Mouse (Mus musculus): ENCODE measurements around the gene Slc9b2. TPM values are rescaled to one million over a fixed set of nuclear protein-coding genes. Genes with fewer than 3 reads are reported as not detected.
A peak's percentile ranks its signal among the peaks of the same experiment; 100 is the strongest.

Slc9b2 gene
- polyA plus RNA-seq, 1 experiment: 3.7 TPM

DNA sequence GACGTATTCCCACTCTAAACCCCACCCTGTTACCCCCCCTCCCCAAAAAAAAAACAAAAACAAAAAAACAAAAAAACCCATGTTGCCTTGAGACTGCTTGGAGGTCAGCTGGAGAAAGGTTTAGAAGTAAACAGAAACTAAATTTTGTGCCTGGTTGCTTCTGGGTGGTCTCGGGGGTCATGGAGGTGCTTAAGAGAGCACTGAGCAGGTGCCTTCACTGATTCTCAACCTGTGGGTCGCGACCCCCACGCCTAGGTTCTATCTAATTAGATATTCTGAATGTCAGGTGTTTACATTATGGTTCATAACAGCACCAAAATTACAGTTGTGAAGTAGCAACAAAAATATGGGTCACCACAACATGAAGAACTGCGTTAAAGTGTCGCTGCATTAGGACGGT, 25.8 kb upstream of the Slc9b2 start:
- TF ChIP-seq POLR2A (IDR thresholded peaks at IDR 0.05; ENCODE audit: extremely low read depth, insufficient read depth, low read length) (no peak), CTCF (IDR thresholded peaks at IDR 0.05; ENCODE audit: extremely low read depth, insufficient read depth, low read length) (no peak)
- Histone ChIP-seq H3K4me3 (ENCODE audit: insufficient read depth, low read length) (no peak overlapping the region), H3K4me1 (ENCODE audit: control insufficient read depth, insufficient read depth, low read length) (no peaks in the 10 kb centered on the region), H3K27ac (ENCODE audit: insufficient read depth, low read length) (no peak overlapping the region)

DNA sequence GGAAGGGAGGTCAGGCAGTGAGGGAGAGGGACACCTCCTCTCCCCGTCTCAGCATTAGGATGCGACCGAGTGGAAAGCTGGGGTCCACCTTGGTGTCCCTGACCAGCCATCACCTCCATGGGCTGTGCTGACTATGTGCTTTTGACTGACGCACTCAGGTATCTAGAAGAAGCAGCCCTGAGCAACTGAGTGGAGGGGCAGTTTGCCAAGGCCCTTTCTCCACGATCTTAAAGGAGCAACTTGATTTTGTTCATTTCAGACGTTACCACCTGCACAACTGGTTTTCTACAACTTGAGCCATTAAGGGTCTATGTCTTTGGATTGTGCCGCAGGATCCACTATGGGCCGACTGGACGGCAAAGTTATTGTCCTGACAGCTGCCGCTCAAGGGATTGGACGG, 22.2 kb upstream of the Slc9b2 start:
- no peaks in the 10 kb centered on the region for H3K4me1 ChIP-seq (ENCODE audit: control insufficient read depth, insufficient read depth, low read length)
- no peak overlapping the region for H3K27ac ChIP-seq (ENCODE audit: insufficient read depth, low read length)
- no peak overlapping the region for H3K4me3 ChIP-seq (ENCODE audit: insufficient read depth, low read length)
- TF ChIP-seq CTCF (IDR thresholded peaks at IDR 0.05; ENCODE audit: extremely low read depth, insufficient read depth, low read length) (no peak), POLR2A (IDR thresholded peaks at IDR 0.05; ENCODE audit: extremely low read depth, insufficient read depth, low read length) (no peak)

DNA sequence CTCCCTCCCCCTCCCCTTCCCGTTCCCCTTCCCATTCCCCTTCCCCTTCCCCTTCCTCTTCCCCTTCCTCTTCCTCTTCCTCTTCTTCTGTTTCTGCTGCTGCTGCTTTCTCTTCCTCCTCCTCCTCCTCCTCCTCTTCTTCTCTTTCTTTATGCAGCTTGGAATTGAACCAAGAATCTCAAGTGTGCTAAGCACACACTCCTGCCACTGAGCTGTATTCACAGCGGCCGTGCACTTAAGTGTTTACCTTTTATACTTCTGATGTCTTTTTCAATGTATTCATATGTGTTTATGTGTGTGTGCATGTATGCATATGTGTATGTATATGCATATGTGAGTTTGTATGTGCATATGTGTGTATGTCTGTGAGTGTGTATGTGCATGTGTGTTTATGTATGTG, 21.7 kb upstream of the Slc9b2 start:
- TF ChIP-seq CTCF (IDR thresholded peaks at IDR 0.05; ENCODE audit: extremely low read depth, insufficient read depth, low read length) (no peak), POLR2A (IDR thresholded peaks at IDR 0.05; ENCODE audit: extremely low read depth, insufficient read depth, low read length) (no peak)
- H3K27ac ChIP-seq (ENCODE audit: insufficient read depth, low read length): no peak overlapping the region
- no peaks in the 10 kb centered on the region for H3K4me1 ChIP-seq (ENCODE audit: control insufficient read depth, insufficient read depth, low read length)
- no peak overlapping the region for H3K4me3 ChIP-seq (ENCODE audit: insufficient read depth, low read length)

DNA sequence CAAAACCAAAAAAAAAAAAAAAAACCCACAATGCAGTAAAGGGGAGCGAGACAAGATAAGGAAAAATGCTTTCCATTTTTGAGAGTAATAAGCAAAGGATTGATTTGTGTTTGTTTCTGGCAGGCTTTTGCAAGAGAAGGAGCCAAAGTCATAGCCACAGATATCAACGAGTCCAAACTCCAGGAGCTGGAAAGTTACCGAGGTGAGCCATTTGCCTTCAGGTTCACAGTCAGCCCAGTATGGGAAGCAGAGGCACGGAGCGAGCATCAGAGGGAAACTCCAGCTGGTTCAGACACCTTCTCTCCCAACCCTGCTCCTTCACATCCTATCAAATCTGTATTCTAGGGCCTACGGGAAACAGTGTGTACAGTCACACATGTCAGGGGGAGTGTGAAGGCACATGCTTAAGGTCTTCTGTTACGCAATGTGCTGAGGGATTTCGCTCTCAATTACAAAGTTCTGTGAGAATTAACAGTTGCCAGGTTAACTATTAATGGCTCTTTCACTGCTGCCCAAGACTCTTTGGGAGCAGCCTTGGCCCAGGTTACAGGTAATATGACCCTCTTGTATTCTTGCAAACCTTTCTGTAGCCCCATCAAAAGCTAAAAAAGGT, 19.3 kb upstream of the Slc9b2 start:
- TF ChIP-seq POLR2A (IDR thresholded peaks at IDR 0.05; ENCODE audit: extremely low read depth, insufficient read depth, low read length) (no peak), CTCF (IDR thresholded peaks at IDR 0.05; ENCODE audit: extremely low read depth, insufficient read depth, low read length) (no peak)
- H3K4me3 ChIP-seq (ENCODE audit: insufficient read depth, low read length): no peak overlapping the region
- H3K4me1 ChIP-seq (ENCODE audit: control insufficient read depth, insufficient read depth, low read length): no peaks in the 10 kb centered on the region
- no peak overlapping the region for H3K27ac ChIP-seq (ENCODE audit: insufficient read depth, low read length)

DNA sequence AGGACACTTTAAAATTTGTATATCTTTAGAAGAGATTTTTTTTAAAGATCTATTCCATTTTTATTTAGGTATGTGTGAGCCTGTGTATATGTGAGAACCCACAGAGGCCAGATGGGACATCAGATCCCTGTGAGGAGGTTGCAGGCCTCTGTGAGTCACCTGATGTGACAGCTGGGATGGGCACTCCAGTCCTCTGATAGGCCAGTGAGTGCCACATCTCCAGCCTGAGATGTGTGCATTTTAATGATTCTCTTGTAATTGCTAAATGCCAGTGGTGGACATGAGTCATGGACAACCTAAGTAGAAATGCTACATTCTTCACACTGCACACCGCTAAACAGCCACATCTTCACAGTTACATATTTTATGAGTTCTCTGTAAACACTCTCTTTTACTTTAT, 18.4 kb upstream of the Slc9b2 start:
- TF ChIP-seq POLR2A (IDR thresholded peaks at IDR 0.05; ENCODE audit: extremely low read depth, insufficient read depth, low read length) (no peak), CTCF (IDR thresholded peaks at IDR 0.05; ENCODE audit: extremely low read depth, insufficient read depth, low read length) (no peak)
- no peaks in the 10 kb centered on the region for H3K4me1 ChIP-seq (ENCODE audit: control insufficient read depth, insufficient read depth, low read length)
- no peak overlapping the region for H3K4me3 ChIP-seq (ENCODE audit: insufficient read depth, low read length)
- H3K27ac ChIP-seq (ENCODE audit: insufficient read depth, low read length): no peak overlapping the region

DNA sequence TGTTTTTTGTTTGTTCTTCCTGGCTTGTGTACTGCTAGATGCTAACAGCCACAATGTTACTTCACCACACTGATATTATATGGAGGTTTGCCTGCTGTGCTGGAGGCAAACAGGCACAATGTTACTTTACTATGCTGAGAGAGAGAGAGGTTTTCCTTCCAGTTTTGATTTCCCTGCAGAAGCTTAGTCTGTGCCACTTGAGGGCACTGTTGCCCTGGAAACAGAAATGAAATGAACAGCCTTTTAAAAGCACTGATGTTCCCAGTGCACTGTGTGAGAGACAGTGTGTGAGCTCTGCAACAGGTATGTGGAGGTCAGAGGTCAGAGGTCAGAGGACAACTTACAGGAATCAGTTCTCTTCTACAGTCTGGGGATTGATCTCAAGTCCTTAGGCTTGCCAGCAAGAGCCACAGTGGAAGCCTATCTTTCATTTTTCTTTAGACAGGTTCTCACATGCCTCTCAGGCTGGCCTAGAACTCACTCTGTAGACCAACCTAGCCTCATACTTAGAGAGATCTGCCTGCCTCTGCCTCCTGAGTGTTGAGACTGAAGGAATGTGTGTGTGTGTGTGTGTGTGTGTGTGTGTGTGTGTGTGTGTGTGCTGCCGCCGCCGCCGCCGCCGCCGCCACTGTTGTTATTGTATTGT, 17.1 kb upstream of the Slc9b2 start:
- H3K4me1 ChIP-seq (ENCODE audit: control insufficient read depth, insufficient read depth, low read length): no peaks in the 10 kb centered on the region
- H3K4me3 ChIP-seq (ENCODE audit: insufficient read depth, low read length): no peak overlapping the region
- H3K27ac ChIP-seq (ENCODE audit: insufficient read depth, low read length): no peak overlapping the region
- TF ChIP-seq POLR2A (IDR thresholded peaks at IDR 0.05; ENCODE audit: extremely low read depth, insufficient read depth, low read length): no peak
- TF ChIP-seq CTCF (IDR thresholded peaks at IDR 0.05; ENCODE audit: extremely low read depth, insufficient read depth, low read length): peak; percentile 87

DNA sequence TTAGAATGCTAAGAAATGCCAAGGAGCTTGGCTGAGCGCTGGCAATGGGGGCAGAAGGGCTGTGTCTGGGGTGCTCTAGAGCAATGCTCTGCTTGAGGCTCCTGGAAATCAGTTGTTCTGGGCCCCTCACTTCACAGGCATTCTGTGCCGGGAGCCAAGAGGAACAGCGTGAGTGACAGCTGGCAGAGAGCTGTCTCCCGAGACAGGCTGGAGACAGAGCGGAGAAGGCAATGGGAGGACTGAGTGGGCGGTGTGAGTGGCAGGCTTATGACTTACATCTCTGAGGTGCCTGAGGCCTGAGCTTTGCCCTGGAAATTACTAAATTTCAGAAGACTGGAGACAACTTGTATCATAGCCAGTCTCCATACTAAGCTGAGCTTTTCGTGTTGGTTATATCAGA, 13.8 kb upstream of the Slc9b2 start:
- no peak for TF ChIP-seq CTCF (IDR thresholded peaks at IDR 0.05; ENCODE audit: extremely low read depth, insufficient read depth, low read length)
- no peak for TF ChIP-seq POLR2A (IDR thresholded peaks at IDR 0.05; ENCODE audit: extremely low read depth, insufficient read depth, low read length)
- H3K27ac ChIP-seq (ENCODE audit: insufficient read depth, low read length): no peak overlapping the region
- no peak overlapping the region for H3K4me3 ChIP-seq (ENCODE audit: insufficient read depth, low read length)
- no peaks in the 10 kb centered on the region for H3K4me1 ChIP-seq (ENCODE audit: control insufficient read depth, insufficient read depth, low read length)

DNA sequence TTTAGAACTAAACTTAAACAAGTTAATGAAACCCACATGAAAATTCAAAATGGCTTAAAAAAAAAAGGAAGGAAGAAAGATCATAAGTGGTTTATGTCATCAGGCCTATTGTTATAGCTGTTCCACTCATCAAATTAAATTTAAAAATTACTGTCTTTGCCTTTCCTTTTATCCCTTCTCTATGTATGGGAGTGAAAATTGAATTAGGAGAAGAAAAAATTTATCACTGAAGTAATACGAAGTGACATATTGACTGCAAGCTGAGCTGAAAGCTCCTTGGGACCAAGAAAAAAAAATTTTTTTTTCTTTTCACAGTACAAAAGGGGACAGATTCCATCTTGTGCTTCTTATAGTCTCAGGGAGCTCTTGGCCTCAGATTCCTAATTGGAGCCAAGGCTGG, 11.9 kb upstream of the Slc9b2 start:
- no peak for TF ChIP-seq CTCF (IDR thresholded peaks at IDR 0.05; ENCODE audit: extremely low read depth, insufficient read depth, low read length)
- TF ChIP-seq POLR2A (IDR thresholded peaks at IDR 0.05; ENCODE audit: extremely low read depth, insufficient read depth, low read length): no peak
- no peaks in the 10 kb centered on the region for H3K4me1 ChIP-seq (ENCODE audit: control insufficient read depth, insufficient read depth, low read length)
- no peak overlapping the region for H3K4me3 ChIP-seq (ENCODE audit: insufficient read depth, low read length)
- H3K27ac ChIP-seq (ENCODE audit: insufficient read depth, low read length): no peak overlapping the region

DNA sequence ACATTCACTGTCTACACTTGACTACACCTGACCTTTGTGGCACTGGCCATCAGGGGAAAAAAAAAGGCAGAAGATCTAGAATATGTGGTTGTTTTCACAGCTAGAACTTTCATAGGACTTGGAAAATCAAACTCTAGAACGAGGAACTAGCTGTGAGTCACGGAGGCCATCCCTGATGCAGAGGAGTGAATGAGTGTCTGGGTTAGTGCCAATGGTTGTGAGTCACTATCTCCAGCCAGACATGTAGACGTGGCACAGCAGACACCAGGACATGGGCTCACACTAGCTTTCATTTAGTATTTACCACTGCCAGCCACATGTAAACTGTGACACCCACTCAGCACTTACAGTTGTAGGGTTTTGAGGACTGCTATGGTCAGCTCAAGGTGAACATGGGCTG, 8.9 kb upstream of the Slc9b2 start:
- no peak for TF ChIP-seq CTCF (IDR thresholded peaks at IDR 0.05; ENCODE audit: extremely low read depth, insufficient read depth, low read length)
- no peak for TF ChIP-seq POLR2A (IDR thresholded peaks at IDR 0.05; ENCODE audit: extremely low read depth, insufficient read depth, low read length)
- Histone ChIP-seq H3K4me3 (ENCODE audit: insufficient read depth, low read length) (no peak overlapping the region), H3K27ac (ENCODE audit: insufficient read depth, low read length) (no peak overlapping the region), H3K4me1 (ENCODE audit: control insufficient read depth, insufficient read depth, low read length) (no peaks in the 10 kb centered on the region)

DNA sequence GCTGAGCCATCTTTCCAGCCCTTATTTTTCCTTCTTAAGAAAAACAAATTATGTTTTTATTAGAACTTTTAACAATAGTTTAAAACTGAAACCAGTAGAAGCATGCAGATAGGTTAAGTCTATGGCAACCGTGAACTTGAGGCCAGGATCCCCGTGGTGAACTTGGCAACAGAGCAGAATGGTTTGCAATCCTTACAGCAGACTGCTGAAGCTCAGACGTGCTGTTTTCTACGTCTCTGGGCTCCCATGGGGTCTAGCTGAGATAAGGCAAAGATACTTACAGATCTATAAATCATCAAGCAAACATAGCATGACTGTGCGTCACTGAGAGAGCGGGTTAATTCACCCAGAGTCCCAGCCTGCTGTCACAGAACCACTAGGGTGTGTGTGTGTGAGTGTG, 7.4 kb upstream of the Slc9b2 start:
- no peak for TF ChIP-seq CTCF (IDR thresholded peaks at IDR 0.05; ENCODE audit: extremely low read depth, insufficient read depth, low read length)
- Histone ChIP-seq H3K27ac (ENCODE audit: insufficient read depth, low read length) (no peak overlapping the region), H3K4me3 (ENCODE audit: insufficient read depth, low read length) (no peak overlapping the region), H3K4me1 (ENCODE audit: control insufficient read depth, insufficient read depth, low read length) (no peaks in the 10 kb centered on the region)

Measured in cortical plate, adult 2 months (tissue).